Mouse (Mus musculus) activated CD4-positive, CD25-positive, alpha-beta regulatory T cell (primary cell): ENCODE measurements around the gene Tube1. TPM values are rescaled to one million over a fixed set of nuclear protein-coding genes. Genes with fewer than 3 reads are reported as not detected.

Experiments
- polyA plus RNA-seq, 2 experiments: library from polyadenylated mRNA; unstranded; fragments of 100-300 nt; shearing (Covaris generic); gene quantifications; one replicate each; pipeline ENCODE4 v1.2.1; 2017

The Tube1 gene
- polyA plus RNA-seq: 10 to 100 TPM in 1 of 2 experiments, 1 to 10 TPM in 1; 5.7 to 22.4 TPM

DNA sequence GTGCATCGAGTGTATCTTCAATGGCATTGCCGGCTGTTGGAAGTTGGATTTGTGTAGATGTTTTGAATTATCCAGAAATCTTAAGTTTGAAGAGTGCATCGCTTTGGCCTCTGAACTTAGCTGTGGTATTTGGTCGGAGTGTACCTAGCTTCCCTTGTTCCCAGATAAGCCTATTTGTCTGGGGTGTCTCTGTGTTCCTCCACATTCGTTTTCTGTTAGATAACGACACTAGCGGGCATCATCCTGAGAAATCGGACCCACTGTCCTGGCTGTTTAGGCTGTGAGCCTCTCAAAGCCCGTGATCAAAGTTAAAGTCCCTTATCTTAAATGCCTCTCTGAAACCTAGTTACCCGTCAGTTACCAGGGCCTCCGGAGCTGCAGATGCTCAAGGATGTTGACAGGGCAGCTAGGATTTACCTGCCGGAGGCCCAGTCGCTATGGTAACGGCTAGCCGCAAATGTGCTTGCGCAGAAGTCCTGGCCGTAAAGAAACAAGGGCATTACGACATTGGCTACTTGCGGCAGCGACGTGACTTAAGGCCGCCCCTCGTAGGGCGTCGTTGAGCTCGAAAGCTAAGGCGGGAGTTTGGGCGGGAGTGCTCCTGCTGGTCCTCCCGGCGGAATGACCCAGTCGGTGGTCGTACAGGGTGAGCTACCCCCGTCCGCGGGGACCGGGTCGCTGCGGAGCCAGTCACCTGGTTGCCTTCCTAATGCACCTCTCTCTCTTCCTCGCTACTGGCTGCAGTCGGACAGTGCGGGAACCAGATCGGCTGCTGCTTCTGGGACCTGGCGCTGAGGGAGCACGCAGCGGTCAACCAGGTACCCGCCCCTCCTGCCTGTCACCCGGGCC is at the start of gene Tube1, which contains the start of gene Fam229b:
Gene Tube1 (plus strand): TSS at position 515 of the 849 bp plus-strand sequence.
Gene Fam229b (minus strand): TSS at position 453 of the 849 bp plus-strand sequence.

DNA sequence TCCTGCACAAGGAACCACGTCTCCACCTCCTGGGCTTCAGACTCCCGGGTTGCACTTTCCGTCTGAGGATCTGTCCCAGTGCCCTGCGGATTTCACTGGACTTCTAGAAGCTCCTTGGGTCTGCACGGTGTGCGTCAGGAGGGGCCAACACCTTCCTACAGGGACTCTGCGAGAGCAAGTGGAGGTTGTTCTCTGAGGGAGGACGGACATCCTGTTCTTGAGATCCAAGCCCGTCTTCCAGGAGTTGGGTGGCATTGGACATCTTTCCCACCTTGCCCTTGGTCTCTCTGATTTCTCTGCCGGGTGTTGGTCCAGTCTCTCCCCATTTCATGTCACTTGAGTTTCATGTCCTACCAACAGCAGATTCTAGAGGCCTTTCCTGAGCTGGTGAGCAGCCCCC is 29.9 kb downstream of the Tube1 start, which contains the start of gene Ccn6:
Gene Ccn6 (minus strand): TSS at position 101 of the 400 bp plus-strand sequence.

Other genes starting within 250 kb of the Tube1 start
- gene Lama4, start 168.5 kb upstream of the Tube1 start, polyA plus RNA-seq: under 1 TPM in 1 of 2 experiments, not detected in 1; 0.74 TPM
- gene Fam229b, start 62 bp upstream of the Tube1 start, polyA plus RNA-seq: under 1 TPM; 0.06 to 0.66 TPM
- gene Ccn6, start 29.8 kb downstream of the Tube1 start, polyA plus RNA-seq: under 1 TPM; 0.24 to 0.39 TPM
- 100 to 1,000 TPM; 411 to 437 TPM for gene Fyn, start 234.9 kb downstream of the Tube1 start, polyA plus RNA-seq